Mouse (Mus musculus): ENCODE measurements around the gene Cfap157. TPM values are rescaled to one million over a fixed set of nuclear protein-coding genes. Genes with fewer than 3 reads are reported as not detected.

The Cfap157 gene
- polyA plus RNA-seq, 1 experiment: not detected

GRCm38 (mm10) chr2:32758503-32758902 is 25.7 kb downstream of the Cfap157 start:
- peaks cover 6% of the 10 kb centered on the region for H3K4me1 ChIP-seq (ENCODE audit: control insufficient read depth, insufficient read depth, low read length)
- no peak for TF ChIP-seq POLR2A (IDR thresholded peaks at IDR 0.05; ENCODE audit: insufficient read depth, low read length)
- peak; percentile 48; the same call in 1 of the 2 replicates for TF ChIP-seq EP300 (IDR thresholded peaks at IDR 0.05; ENCODE audit: insufficient read depth, low read depth, low read length)
- H3K9me3 ChIP-seq (replicated peaks; ENCODE audit: control insufficient read depth, insufficient read depth, low read length, poor library complexity, severe bottlenecking): no peaks in the 10 kb centered on the region
- H3K27me3 ChIP-seq (ENCODE audit: control insufficient read depth, insufficient read depth, low read length, poor library complexity, severe bottlenecking): no peaks in the 10 kb centered on the region
- H3K4me3 ChIP-seq (ENCODE audit: low read depth, low read length): no peak overlapping the region
- H3K9ac ChIP-seq (ENCODE audit: low read depth, poor library complexity, severe bottlenecking): no peak overlapping the region
- H3K36me3 ChIP-seq (ENCODE audit: control insufficient read depth, insufficient read depth, low read length, poor library complexity, severe bottlenecking): no peaks in the 10 kb centered on the region
- H3K27ac ChIP-seq (ENCODE audit: insufficient read depth, low read length): no peak overlapping the region

- Histone ChIP-seq H3K9ac (ENCODE audit: low read depth, poor library complexity, severe bottlenecking) (peak within 1 kb of the TSS; percentile 74), H3K27me3 (ENCODE audit: control insufficient read depth, insufficient read depth, low read length, poor library complexity, severe bottlenecking) (no peaks in the 10 kb centered on the region), H3K4me3 (ENCODE audit: low read depth, low read length) (peak within 1 kb of the TSS; percentile 67), H3K27ac (ENCODE audit: insufficient read depth, low read length) (no peak within 1 kb of the TSS), H3K36me3 (ENCODE audit: control insufficient read depth, insufficient read depth, low read length, poor library complexity, severe bottlenecking) (no peaks in the 10 kb centered on the region), H3K4me1 (ENCODE audit: control insufficient read depth, insufficient read depth, low read length) (peaks cover 3% of the 10 kb centered on the region), H3K9me3 (replicated peaks; ENCODE audit: control insufficient read depth, insufficient read depth, low read length, poor library complexity, severe bottlenecking) (no peaks in the 10 kb centered on the region)
- peak; percentile 88 for TF ChIP-seq CTCF (IDR thresholded peaks at IDR 0.05; ENCODE audit: low read depth, low read length)
- TF ChIP-seq POLR2A (IDR thresholded peaks at IDR 0.05; ENCODE audit: insufficient read depth, low read length): no peak
- TF ChIP-seq EP300 (IDR thresholded peaks at IDR 0.05; ENCODE audit: insufficient read depth, low read depth, low read length): 0 out of 2 replicates have a peak, but pooled peaks have one; percentile 30
Observed at GRCm38 (mm10) chr2:32757056-32757845, 27.0 kb downstream of the Cfap157 start, which contains the start of gene Tor2a. TSS of gene Tor2a (plus strand) at chr2:32757234.

GRCm38 (mm10) chr2:32756674-32757055 is 27.6 kb downstream of the Cfap157 start:
- H3K36me3 ChIP-seq (ENCODE audit: control insufficient read depth, insufficient read depth, low read length, poor library complexity, severe bottlenecking): no peaks in the 10 kb centered on the region
- H3K4me3 ChIP-seq (ENCODE audit: low read depth, low read length): no peak overlapping the region
- H3K9me3 ChIP-seq (replicated peaks; ENCODE audit: control insufficient read depth, insufficient read depth, low read length, poor library complexity, severe bottlenecking): no peaks in the 10 kb centered on the region
- H3K27ac ChIP-seq (ENCODE audit: insufficient read depth, low read length): no peak overlapping the region
- H3K9ac ChIP-seq (ENCODE audit: low read depth, poor library complexity, severe bottlenecking): no peak overlapping the region
- no peak for TF ChIP-seq CTCF (IDR thresholded peaks at IDR 0.05; ENCODE audit: low read depth, low read length)
- no peak for TF ChIP-seq POLR2A (IDR thresholded peaks at IDR 0.05; ENCODE audit: insufficient read depth, low read length)
- no peak for TF ChIP-seq EP300 (IDR thresholded peaks at IDR 0.05; ENCODE audit: insufficient read depth, low read depth, low read length)
- H3K4me1 ChIP-seq (ENCODE audit: control insufficient read depth, insufficient read depth, low read length): peaks cover 3% of the 10 kb centered on the region
- H3K27me3 ChIP-seq (ENCODE audit: control insufficient read depth, insufficient read depth, low read length, poor library complexity, severe bottlenecking): no peaks in the 10 kb centered on the region

- Histone ChIP-seq H3K27me3 (ENCODE audit: control insufficient read depth, insufficient read depth, low read length, poor library complexity, severe bottlenecking) (no peaks in the 10 kb centered on the region), H3K4me3 (ENCODE audit: low read depth, low read length) (no peak overlapping the region), H3K27ac (ENCODE audit: insufficient read depth, low read length) (no peak overlapping the region), H3K9ac (ENCODE audit: low read depth, poor library complexity, severe bottlenecking) (no peak overlapping the region), H3K36me3 (ENCODE audit: control insufficient read depth, insufficient read depth, low read length, poor library complexity, severe bottlenecking) (no peaks in the 10 kb centered on the region), H3K9me3 (replicated peaks; ENCODE audit: control insufficient read depth, insufficient read depth, low read length, poor library complexity, severe bottlenecking) (no peaks in the 10 kb centered on the region), H3K4me1 (ENCODE audit: control insufficient read depth, insufficient read depth, low read length) (no peaks in the 10 kb centered on the region)
- TF ChIP-seq EP300 (IDR thresholded peaks at IDR 0.05; ENCODE audit: insufficient read depth, low read depth, low read length): no peak
- TF ChIP-seq POLR2A (IDR thresholded peaks at IDR 0.05; ENCODE audit: insufficient read depth, low read length): no peak
- TF ChIP-seq CTCF (IDR thresholded peaks at IDR 0.05; ENCODE audit: low read depth, low read length): no peak
Observed at GRCm38 (mm10) chr2:32752181-32752580, 32.0 kb downstream of the Cfap157 start.

- no peaks in the 10 kb centered on the region for H3K36me3 ChIP-seq (ENCODE audit: control insufficient read depth, insufficient read depth, low read length, poor library complexity, severe bottlenecking)
- H3K4me1 ChIP-seq (ENCODE audit: control insufficient read depth, insufficient read depth, low read length): no peaks in the 10 kb centered on the region
- H3K27ac ChIP-seq (ENCODE audit: insufficient read depth, low read length): no peak overlapping the region
- TF ChIP-seq POLR2A (IDR thresholded peaks at IDR 0.05; ENCODE audit: insufficient read depth, low read length) (no peak), EP300 (IDR thresholded peaks at IDR 0.05; ENCODE audit: insufficient read depth, low read depth, low read length) (no peak), CTCF (IDR thresholded peaks at IDR 0.05; ENCODE audit: low read depth, low read length) (no peak)
- peak overlapping the region; percentile 10 for H3K4me3 ChIP-seq (ENCODE audit: low read depth, low read length)
- no peak overlapping the region for H3K9ac ChIP-seq (ENCODE audit: low read depth, poor library complexity, severe bottlenecking)
- H3K9me3 ChIP-seq (replicated peaks; ENCODE audit: control insufficient read depth, insufficient read depth, low read length, poor library complexity, severe bottlenecking): no peaks in the 10 kb centered on the region
- no peaks in the 10 kb centered on the region for H3K27me3 ChIP-seq (ENCODE audit: control insufficient read depth, insufficient read depth, low read length, poor library complexity, severe bottlenecking)
Observed at GRCm38 (mm10) chr2:32751665-32752033, 32.6 kb downstream of the Cfap157 start.

Data from ES-Bruce4 (cell line).